Mouse (Mus musculus): Measurements from ENCODE around the gene Slc22a1. TPM values are rescaled to one million over a fixed set of nuclear protein-coding genes. Genes with fewer than 3 reads are reported as not detected.

The Slc22a1 gene
- polyA plus RNA-seq, 1 experiment from 2014 or later, result not detected

- ATAC-seq (ENCODE audit: low FRiP score) (no peak), DNase-seq (ENCODE audit: low spot score) (no peak)
- Histone ChIP-seq H3K4me2 (replicated peaks; ENCODE audit: low read depth, low read length) (no peak overlapping the region), H3K27ac (ENCODE audit: low read depth, low read length) (no peak overlapping the region), H3K9me3 (ENCODE audit: control insufficient read depth, low read length) (no peaks in the 10 kb centered on the region), H3K4me1 (replicated peaks; ENCODE audit: control insufficient read depth, insufficient read depth, low read length) (no peaks in the 10 kb centered on the region), H3K36me3 (ENCODE audit: control insufficient read depth, insufficient read depth, low read length) (0 out of 2 replicates have a peak, but pooled peaks cover 3% of the 10 kb centered on the region), H3K27me3 (ENCODE audit: control insufficient read depth, insufficient read depth, low read length) (no peaks in the 10 kb centered on the region), H3K9ac (ENCODE audit: low read depth, low read length) (no peak overlapping the region), H3K4me3 (ENCODE audit: low read depth, low read length) (no peak overlapping the region)
- WGBS, result 86% methylated on average over 5 of the region's 5 CpGs
Measured at GRCm38 (mm10) chr17:12714080-12714561, 38.5 kb upstream of the Slc22a1 start.

GRCm38 (mm10) chr17:12712993-12713392 is 37.4 kb upstream of the Slc22a1 start:
- ATAC-seq (ENCODE audit: low FRiP score) (no peak), DNase-seq (ENCODE audit: low spot score) (no peak)

GRCm38 (mm10) chr17:12712191-12712590 is 36.6 kb upstream of the Slc22a1 start:
- H3K9ac ChIP-seq (ENCODE audit: low read depth, low read length), result no peak overlapping the region
- H3K9me3 ChIP-seq (ENCODE audit: control insufficient read depth, low read length), result no peaks in the 10 kb centered on the region
- no peak overlapping the region for H3K4me2 ChIP-seq (replicated peaks; ENCODE audit: low read depth, low read length)
- no peaks in the 10 kb centered on the region for H3K27me3 ChIP-seq (ENCODE audit: control insufficient read depth, insufficient read depth, low read length)
- H3K36me3 ChIP-seq (ENCODE audit: control insufficient read depth, insufficient read depth, low read length), result 0 out of 2 replicates have a peak, but pooled peaks cover 3% of the 10 kb centered on the region
- H3K4me3 ChIP-seq (ENCODE audit: low read depth, low read length), result no peak overlapping the region
- H3K4me1 ChIP-seq (replicated peaks; ENCODE audit: control insufficient read depth, insufficient read depth, low read length), result no peaks in the 10 kb centered on the region
- ATAC-seq (ENCODE audit: low FRiP score), result no peak
- H3K27ac ChIP-seq (ENCODE audit: low read depth, low read length), result no peak overlapping the region
- no peak for DNase-seq (ENCODE audit: low spot score)

More at GRCm38 (mm10) chr17:12712993-12713392, 37.4 kb upstream of the Slc22a1 start:
- Histone ChIP-seq H3K36me3 (ENCODE audit: control insufficient read depth, insufficient read depth, low read length) (0 out of 2 replicates have a peak, but pooled peaks cover 3% of the 10 kb centered on the region), H3K4me2 (replicated peaks; ENCODE audit: low read depth, low read length) (no peak overlapping the region), H3K9me3 (ENCODE audit: control insufficient read depth, low read length) (no peaks in the 10 kb centered on the region), H3K4me3 (ENCODE audit: low read depth, low read length) (no peak overlapping the region), H3K4me1 (replicated peaks; ENCODE audit: control insufficient read depth, insufficient read depth, low read length) (no peaks in the 10 kb centered on the region), H3K27ac (ENCODE audit: low read depth, low read length) (no peak overlapping the region), H3K27me3 (ENCODE audit: control insufficient read depth, insufficient read depth, low read length) (no peaks in the 10 kb centered on the region), H3K9ac (ENCODE audit: low read depth, low read length) (no peak overlapping the region)
- 83% methylated on average over 3 of the region's 3 CpGs for WGBS

GRCm38 (mm10) chr17:12710976-12711375 is 35.3 kb upstream of the Slc22a1 start:
- DNase-seq (ENCODE audit: low spot score) (no peak), ATAC-seq (ENCODE audit: low FRiP score) (no peak)
- Histone ChIP-seq H3K27me3 (ENCODE audit: control insufficient read depth, insufficient read depth, low read length) (no peaks in the 10 kb centered on the region), H3K4me3 (ENCODE audit: low read depth, low read length) (no peak overlapping the region), H3K27ac (ENCODE audit: low read depth, low read length) (no peak overlapping the region), H3K9ac (ENCODE audit: low read depth, low read length) (no peak overlapping the region), H3K4me1 (replicated peaks; ENCODE audit: control insufficient read depth, insufficient read depth, low read length) (no peaks in the 10 kb centered on the region), H3K4me2 (replicated peaks; ENCODE audit: low read depth, low read length) (no peak overlapping the region), H3K36me3 (ENCODE audit: control insufficient read depth, insufficient read depth, low read length) (no peaks in the 10 kb centered on the region), H3K9me3 (ENCODE audit: control insufficient read depth, low read length) (no peaks in the 10 kb centered on the region)
- WGBS, result 89% methylated on average over 2 of the region's 2 CpGs

GRCm38 (mm10) chr17:12710050-12710780 is 34.6 kb upstream of the Slc22a1 start:
- WGBS, result 91% methylated on average over 13 of the region's 13 CpGs
- no peak for DNase-seq (ENCODE audit: low spot score)
- no peaks in the 10 kb centered on the region for H3K4me1 ChIP-seq (replicated peaks; ENCODE audit: control insufficient read depth, insufficient read depth, low read length)
- no peak overlapping the region for H3K9ac ChIP-seq (ENCODE audit: low read depth, low read length)
- no peaks in the 10 kb centered on the region for H3K27me3 ChIP-seq (ENCODE audit: control insufficient read depth, insufficient read depth, low read length)
- no peak overlapping the region for H3K27ac ChIP-seq (ENCODE audit: low read depth, low read length)
- ATAC-seq (ENCODE audit: low FRiP score), result no peak
- no peaks in the 10 kb centered on the region for H3K36me3 ChIP-seq (ENCODE audit: control insufficient read depth, insufficient read depth, low read length)
- no peaks in the 10 kb centered on the region for H3K9me3 ChIP-seq (ENCODE audit: control insufficient read depth, low read length)
- no peak overlapping the region for H3K4me3 ChIP-seq (ENCODE audit: low read depth, low read length)
- no peak overlapping the region for H3K4me2 ChIP-seq (replicated peaks; ENCODE audit: low read depth, low read length)

- ATAC-seq (ENCODE audit: low FRiP score), result no peak
- 95% methylated on average over 3 of the region's 3 CpGs for WGBS
- H3K27me3 ChIP-seq (ENCODE audit: control insufficient read depth, insufficient read depth, low read length), result no peaks in the 10 kb centered on the region
- H3K9me3 ChIP-seq (ENCODE audit: control insufficient read depth, low read length), result no peaks in the 10 kb centered on the region
- no peak overlapping the region for H3K27ac ChIP-seq (ENCODE audit: low read depth, low read length)
- H3K4me2 ChIP-seq (replicated peaks; ENCODE audit: low read depth, low read length), result no peak overlapping the region
- no peaks in the 10 kb centered on the region for H3K36me3 ChIP-seq (ENCODE audit: control insufficient read depth, insufficient read depth, low read length)
- no peak overlapping the region for H3K9ac ChIP-seq (ENCODE audit: low read depth, low read length)
- no peak for DNase-seq (ENCODE audit: low spot score)
- no peak overlapping the region for H3K4me3 ChIP-seq (ENCODE audit: low read depth, low read length)
- no peaks in the 10 kb centered on the region for H3K4me1 ChIP-seq (replicated peaks; ENCODE audit: control insufficient read depth, insufficient read depth, low read length)
Measured at GRCm38 (mm10) chr17:12708398-12708797, 32.8 kb upstream of the Slc22a1 start.

GRCm38 (mm10) chr17:12706590-12707049 is 31.0 kb upstream of the Slc22a1 start:
- H3K36me3 ChIP-seq (ENCODE audit: control insufficient read depth, insufficient read depth, low read length), result 0 out of 2 replicates have a peak, but pooled peaks cover 5% of the 10 kb centered on the region
- 91% methylated on average over 10 of the region's 10 CpGs for WGBS

GRCm38 (mm10) chr17:12702901-12703300 is 27.3 kb upstream of the Slc22a1 start:
- ATAC-seq (ENCODE audit: low FRiP score), result no peak
- Histone ChIP-seq H3K27me3 (ENCODE audit: control insufficient read depth, insufficient read depth, low read length) (no peaks in the 10 kb centered on the region), H3K27ac (ENCODE audit: low read depth, low read length) (no peak overlapping the region), H3K36me3 (ENCODE audit: control insufficient read depth, insufficient read depth, low read length) (peaks cover 18% of the 10 kb centered on the region), H3K9ac (ENCODE audit: low read depth, low read length) (no peak overlapping the region), H3K4me1 (replicated peaks; ENCODE audit: control insufficient read depth, insufficient read depth, low read length) (no peaks in the 10 kb centered on the region), H3K4me3 (ENCODE audit: low read depth, low read length) (no peak overlapping the region), H3K9me3 (ENCODE audit: control insufficient read depth, low read length) (no peaks in the 10 kb centered on the region), H3K4me2 (replicated peaks; ENCODE audit: low read depth, low read length) (no peak overlapping the region)
- DNase-seq (ENCODE audit: low spot score), result no peak
- WGBS, result 88% methylated on average over 5 of the region's 5 CpGs

More at GRCm38 (mm10) chr17:12706590-12707049, 31.0 kb upstream of the Slc22a1 start:
- no peak overlapping the region for H3K4me3 ChIP-seq (ENCODE audit: low read depth, low read length)
- ATAC-seq (ENCODE audit: low FRiP score) (no peak), DNase-seq (ENCODE audit: low spot score) (no peak)
- H3K9ac ChIP-seq (ENCODE audit: low read depth, low read length), result no peak overlapping the region
- H3K27ac ChIP-seq (ENCODE audit: low read depth, low read length), result no peak overlapping the region
- H3K27me3 ChIP-seq (ENCODE audit: control insufficient read depth, insufficient read depth, low read length), result no peaks in the 10 kb centered on the region
- H3K9me3 ChIP-seq (ENCODE audit: control insufficient read depth, low read length), result no peaks in the 10 kb centered on the region
- H3K4me1 ChIP-seq (replicated peaks; ENCODE audit: control insufficient read depth, insufficient read depth, low read length), result no peaks in the 10 kb centered on the region
- H3K4me2 ChIP-seq (replicated peaks; ENCODE audit: low read depth, low read length), result no peak overlapping the region

GRCm38 (mm10) chr17:12700373-12700772 is 24.7 kb upstream of the Slc22a1 start:
- no peaks in the 10 kb centered on the region for H3K4me1 ChIP-seq (replicated peaks; ENCODE audit: control insufficient read depth, insufficient read depth, low read length)
- no peak overlapping the region for H3K4me2 ChIP-seq (replicated peaks; ENCODE audit: low read depth, low read length)
- H3K4me3 ChIP-seq (ENCODE audit: low read depth, low read length), result no peak overlapping the region
- peaks cover 26% of the 10 kb centered on the region for H3K36me3 ChIP-seq (ENCODE audit: control insufficient read depth, insufficient read depth, low read length)
- WGBS, result 91% methylated on average over 6 of the region's 6 CpGs
- no peak overlapping the region for H3K27ac ChIP-seq (ENCODE audit: low read depth, low read length)
- DNase-seq (ENCODE audit: low spot score) (no peak), ATAC-seq (ENCODE audit: low FRiP score) (no peak)
- H3K27me3 ChIP-seq (ENCODE audit: control insufficient read depth, insufficient read depth, low read length), result no peaks in the 10 kb centered on the region
- H3K9me3 ChIP-seq (ENCODE audit: control insufficient read depth, low read length), result no peaks in the 10 kb centered on the region
- H3K9ac ChIP-seq (ENCODE audit: low read depth, low read length), result no peak overlapping the region
